Mouse (Mus musculus): ENCODE measurements around the gene Il2ra.

GRCm38 (mm10) chr2:11664806-11665205 lies 22.2 kb downstream of the Il2ra start:
- TF ChIP-seq POLR2A (IDR thresholded peaks at IDR 0.05; ENCODE audit: low read depth, low read length) (no peak), CTCF (IDR thresholded peaks at IDR 0.05; ENCODE audit: extremely low read depth, insufficient read length, insufficient replicate concordance, low read depth, low read length) (no peak)
